Mouse (Mus musculus) myocyte (in vitro differentiated cells): Measurements from ENCODE around the gene Itpkc. TPM values are rescaled to one million over a fixed set of nuclear protein-coding genes. Genes with fewer than 3 reads are reported as not detected.

ENCODE experiments used
- H3K27me3 ChIP-seq: one replicate; pipeline ENCODE4 v1.6.1; 2011; ENCODE audit not compliant: control insufficient read depth, insufficient read depth, insufficient read length
- H3K36me3 ChIP-seq: one replicate; pipeline ENCODE4 v1.6.1; 2011; ENCODE audit not compliant: control insufficient read depth, insufficient read depth
- H3K4me2 ChIP-seq: one replicate; pipeline ENCODE4 v1.6.1; 2011; ENCODE audit warnings: low read depth, control low read depth
- H3K4me3 ChIP-seq: one replicate; pipeline ENCODE4 v1.5.1; 2011; ENCODE audit warnings: mild to moderate bottlenecking, control low read depth, moderate library complexity
- H3K79me2 ChIP-seq: one replicate; pipeline ENCODE4 v1.6.1; 2011; ENCODE audit not compliant: control insufficient read depth, insufficient read depth
- H3ac ChIP-seq: one replicate; pipeline ENCODE4 v1.6.1; 2011; ENCODE audit not compliant: control insufficient read depth, insufficient read length
- CEBPB ChIP-seq: IDR thresholded peaks from 2 replicates; pipeline ENCODE4 v1.6.1; 2011; ENCODE audit warnings: mild to moderate bottlenecking, moderate library complexity; ENCODE audit not compliant: poor library complexity, insufficient read depth, severe bottlenecking
- E2F4 ChIP-seq: IDR thresholded peaks from one replicate; pipeline ENCODE4 v1.6.1; 2011; ENCODE audit warnings: mild to moderate bottlenecking, control low read depth, moderate library complexity; ENCODE audit not compliant: insufficient read depth
- MAX ChIP-seq: IDR thresholded peaks from one replicate; pipeline ENCODE4 v1.6.1; 2011; ENCODE audit warnings: low read depth, mild to moderate bottlenecking, control low read depth
- MYOD1 ChIP-seq, 3 experiments: IDR thresholded peaks; one replicate each; pipeline ENCODE4 v1.6.1; 2011; ENCODE audit warnings: control low read depth in 2 of 3, low read depth in 2 of 3, mild to moderate bottlenecking in 2 of 3, moderate library complexity in 1 of 3; ENCODE audit not compliant: insufficient read length in 2 of 3, control insufficient read depth in 1 of 3
- MYOG ChIP-seq, 3 experiments: IDR thresholded peaks; one replicate each; pipeline ENCODE4 v1.6.1; 2011; ENCODE audit warnings: control low read depth in 2 of 3, low read depth in 2 of 3, mild to moderate bottlenecking in 2 of 3; ENCODE audit not compliant: insufficient read length in 2 of 3, control insufficient read depth in 1 of 3, insufficient read depth in 1 of 3
- POLR2A ChIP-seq: IDR thresholded peaks from one replicate; pipeline ENCODE4 v1.6.1; 2011; ENCODE audit warnings: low read depth, mild to moderate bottlenecking, control low read depth, moderate library complexity; ENCODE audit not compliant: insufficient read length
- POLR2AphosphoS2 ChIP-seq: IDR thresholded peaks from one replicate; pipeline ENCODE4 v1.6.1; 2011; ENCODE audit warnings: low read depth, control low read depth; ENCODE audit not compliant: insufficient read length
- REST ChIP-seq: IDR thresholded peaks from one replicate; pipeline ENCODE4 v1.6.1; 2011; ENCODE audit warnings: mild to moderate bottlenecking, control low read depth, moderate library complexity; ENCODE audit not compliant: insufficient read depth, insufficient read length
- SRF ChIP-seq: IDR thresholded peaks from one replicate; pipeline ENCODE4 v1.6.1; 2011; ENCODE audit warnings: low read depth; ENCODE audit not compliant: control insufficient read depth, insufficient read length
- TCF12 ChIP-seq: IDR thresholded peaks from one replicate; pipeline ENCODE4 v1.6.1; 2011; ENCODE audit warnings: mild to moderate bottlenecking, control low read depth; ENCODE audit not compliant: poor library complexity, insufficient read depth, severe bottlenecking
- TCF3 ChIP-seq: IDR thresholded peaks from one replicate; pipeline ENCODE4 v1.6.1; 2011; ENCODE audit warnings: low read depth, control low read depth; ENCODE audit not compliant: insufficient read length
- USF1 ChIP-seq: IDR thresholded peaks from one replicate; pipeline ENCODE4 v1.6.1; 2011; ENCODE audit warnings: low read depth, mild to moderate bottlenecking, control low read depth, moderate library complexity
- polyA plus RNA-seq: library from polyadenylated mRNA; unstranded; fragments of >200 nt; fragmentation: generic; extraction: Trizol; gene quantifications from one replicate; pipeline ENCODE4 v1.2.1, GENCODE M21; 2012; ENCODE audit warnings: missing spikeins

Gene Itpkc
- polyA plus RNA-seq, 1 experiment: 7.1 TPM

- H3K4me2 ChIP-seq: no peak overlapping the region
- no peak overlapping the region for H3K4me3 ChIP-seq
- no peak overlapping the region for H3ac ChIP-seq
- no peaks in the 10 kb centered on the region for H3K79me2 ChIP-seq
- TF ChIP-seq MYOD1 (IDR thresholded peaks at IDR 0.05; ENCODE audit: control insufficient read depth in 1 of 3, insufficient read length in 2 of 3, low read depth in 2 of 3) (no peak), TCF3 (no peak), POLR2A (no peak), TCF12 (no peak)
- peaks cover 20% of the 10 kb centered on the region for H3K36me3 ChIP-seq
- no peaks in the 10 kb centered on the region for H3K27me3 ChIP-seq
These were observed 15.8 kb downstream of the Itpkc start for GRCm38 (mm10) chr7:27212626-27213025.

- Histone ChIP-seq H3K4me3 (no peak overlapping the region), H3K36me3 (peaks cover 5% of the 10 kb centered on the region), H3K27me3 (no peaks in the 10 kb centered on the region), H3K4me2 (no peak overlapping the region), H3K79me2 (no peaks in the 10 kb centered on the region), H3ac (no peak overlapping the region)
- TF ChIP-seq USF1 (no peak), REST (no peak), POLR2AphosphoS2 (no peak)
These were observed 24.6 kb downstream of the Itpkc start for GRCm38 (mm10) chr7:27203730-27204449.

GRCm38 (mm10) chr7:27198779-27199178, 29.7 kb downstream of the Itpkc start:
- no peaks in the 10 kb centered on the region for H3K27me3 ChIP-seq
- no peak overlapping the region for H3K4me3 ChIP-seq
- TF ChIP-seq POLR2AphosphoS2 (no peak), USF1 (no peak), MYOG (IDR thresholded peaks at IDR 0.05; ENCODE audit: control insufficient read depth in 1 of 3, insufficient read depth in 1 of 3, insufficient read length in 2 of 3, low read depth in 2 of 3) (no peak), POLR2A (no peak), TCF3 (no peak), SRF (no peak), TCF12 (no peak), MAX (no peak), MYOD1 (IDR thresholded peaks at IDR 0.05; ENCODE audit: control insufficient read depth in 1 of 3, insufficient read length in 2 of 3, low read depth in 2 of 3) (no peak), CEBPB (no peak), REST (no peak)
- no peak overlapping the region for H3ac ChIP-seq
- no peak overlapping the region for H3K4me2 ChIP-seq
- H3K36me3 ChIP-seq: peaks cover 4% of the 10 kb centered on the region
- peaks cover 17% of the 10 kb centered on the region for H3K79me2 ChIP-seq

GRCm38 (mm10) chr7:27198355-27198754, 30.1 kb downstream of the Itpkc start:
- Histone ChIP-seq H3K36me3 (peaks cover 4% of the 10 kb centered on the region), H3ac (no peak overlapping the region), H3K79me2 (peaks cover 21% of the 10 kb centered on the region), H3K4me2 (no peak overlapping the region), H3K27me3 (no peaks in the 10 kb centered on the region), H3K4me3 (no peak overlapping the region)
- TF ChIP-seq MAX (no peak), POLR2A (no peak), USF1 (no peak), TCF12 (no peak), POLR2AphosphoS2 (no peak), REST (no peak), CEBPB (no peak), SRF (no peak), E2F4 (no peak), MYOG (IDR thresholded peaks at IDR 0.05; ENCODE audit: control insufficient read depth in 1 of 3, insufficient read depth in 1 of 3, insufficient read length in 2 of 3, low read depth in 2 of 3) (no peak)

- TF ChIP-seq POLR2AphosphoS2 (no peak), MYOD1 (IDR thresholded peaks at IDR 0.05; ENCODE audit: control insufficient read depth in 1 of 3, insufficient read length in 2 of 3, low read depth in 2 of 3) (no peak), TCF3 (no peak), MYOG (IDR thresholded peaks at IDR 0.05; ENCODE audit: control insufficient read depth in 1 of 3, insufficient read depth in 1 of 3, insufficient read length in 2 of 3, low read depth in 2 of 3) (no peak), SRF (no peak), REST (no peak), E2F4 (no peak), CEBPB (no peak), USF1 (no peak), POLR2A (no peak), TCF12 (no peak), MAX (no peak)
- no peaks in the 10 kb centered on the region for H3K27me3 ChIP-seq
- H3K4me2 ChIP-seq: no peak overlapping the region
- H3K4me3 ChIP-seq: no peak overlapping the region
- H3K36me3 ChIP-seq: peaks cover 6% of the 10 kb centered on the region
- peaks cover 28% of the 10 kb centered on the region for H3K79me2 ChIP-seq
- no peak overlapping the region for H3ac ChIP-seq
These were observed 30.8 kb downstream of the Itpkc start for GRCm38 (mm10) chr7:27197634-27198033.
